Mouse (Mus musculus) gastrocnemius, postnatal 25 days (tissue): Measurements from ENCODE around the gene Btnl4. TPM values are rescaled to one million over a fixed set of nuclear protein-coding genes. Genes with fewer than 3 reads are reported as not detected.
"Not testable (repeated sequence)": the region's sequence is repeated elsewhere in the genome, so short reads cannot be mapped to it uniquely, and the experiment has no call there.

Experiments used
- DNase-seq: peaks from one replicate; pipeline ENCODE4 v3.0.0; 2022
- long read RNA-seq, 2 experiments: library from polyadenylated mRNA; stranded (forward); transcript quantifications; one replicate each; pipeline ENCODE4 v2.0.0; 2021
- total RNA-seq, 2 experiments: library from RNA; stranded (reverse); gene quantifications; 1 replicate in 1 of 2; 2 replicates in 1 of 2; pipeline ENCODE4 v1.2.3; 2021

Gene Btnl4
- not detected for total RNA-seq
- long read RNA-seq, experiment 1: 0 reads
- long read RNA-seq, experiment 2: 0 reads

DNA sequence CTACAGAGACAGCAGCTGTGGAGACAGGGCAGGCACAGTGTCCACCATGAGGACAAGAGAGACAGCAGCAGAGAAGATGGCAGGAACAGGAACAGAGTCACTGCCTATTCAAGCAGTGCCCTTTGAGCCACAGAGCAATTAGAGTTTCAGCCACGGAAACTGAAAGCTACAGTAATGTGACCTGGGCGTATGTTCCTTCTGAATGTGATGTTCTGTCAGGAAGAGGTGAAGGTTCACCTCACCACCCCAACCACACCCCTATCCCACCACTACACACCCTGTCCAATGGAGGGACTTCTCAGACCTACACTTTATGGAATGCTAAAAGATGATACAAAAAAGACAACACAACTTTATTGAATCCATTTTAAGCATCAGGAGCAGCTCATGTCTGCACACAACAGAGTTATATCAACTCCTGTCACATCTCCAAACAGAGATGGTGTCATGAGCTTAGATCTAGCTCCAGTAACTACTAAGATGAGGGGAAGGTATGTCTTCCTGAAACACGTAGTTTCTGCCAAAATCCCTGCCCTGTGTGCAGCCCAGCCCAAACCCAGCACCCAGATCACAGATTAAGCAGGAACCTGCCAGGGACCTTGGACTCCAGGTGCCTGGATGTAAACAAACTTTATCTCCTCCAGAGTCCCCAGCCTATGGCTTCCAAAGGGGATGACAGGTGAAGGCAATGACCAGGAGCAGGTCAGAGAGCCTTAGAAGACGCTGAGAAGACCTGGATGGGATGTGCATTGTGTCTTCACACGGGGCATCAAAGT is at the start of gene Btnl4:
Gene Btnl4 (minus strand): TSS at position 81 of the 776 bp plus-strand sequence.
- not testable (repeated sequence) for DNase-seq

- no peak for DNase-seq
These were observed 41.9 kb upstream of the Btnl4 start for GRCm38 (mm10) chr17:34519001-34519400.

DNA sequence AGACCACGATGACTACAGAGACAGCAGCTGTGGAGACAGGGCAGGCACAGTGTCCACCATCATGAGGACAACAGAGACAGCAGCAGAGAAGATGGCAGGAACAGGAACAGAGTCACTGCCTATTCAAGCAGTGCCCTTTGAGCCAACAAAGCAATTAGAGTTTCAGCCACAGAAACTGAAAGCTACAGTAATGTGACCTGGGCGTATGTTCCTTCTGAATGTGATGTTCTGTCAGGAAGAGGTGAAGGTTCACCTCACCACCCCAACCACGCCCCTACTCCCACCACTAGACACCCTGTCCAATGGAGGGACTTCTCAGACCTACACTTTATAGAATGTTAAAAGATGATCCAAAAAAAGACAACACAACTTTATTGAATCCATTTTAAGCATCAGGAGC is 41.5 kb upstream of the Btnl4 start:
- DNase-seq: not testable (repeated sequence)

DNA sequence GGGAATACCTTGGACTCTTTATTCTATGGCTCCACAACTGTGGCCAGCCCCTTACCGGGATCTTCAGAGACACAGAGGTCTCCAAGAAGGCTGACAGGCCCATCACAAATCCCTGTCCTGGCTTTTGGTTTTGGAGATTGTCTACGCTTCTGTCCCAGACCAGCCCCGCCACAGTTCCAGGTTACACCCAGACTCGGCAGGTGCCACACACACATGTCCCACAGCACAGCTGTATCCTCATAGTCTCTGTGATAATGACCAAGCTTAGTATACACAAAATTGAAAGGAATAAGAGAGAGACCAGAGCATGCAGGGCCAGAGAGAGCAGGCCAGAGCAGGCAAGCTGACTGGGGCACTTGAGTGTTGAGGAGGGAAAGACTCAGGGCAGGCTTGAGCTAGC is 40.7 kb upstream of the Btnl4 start:
- no peak for DNase-seq

DNA sequence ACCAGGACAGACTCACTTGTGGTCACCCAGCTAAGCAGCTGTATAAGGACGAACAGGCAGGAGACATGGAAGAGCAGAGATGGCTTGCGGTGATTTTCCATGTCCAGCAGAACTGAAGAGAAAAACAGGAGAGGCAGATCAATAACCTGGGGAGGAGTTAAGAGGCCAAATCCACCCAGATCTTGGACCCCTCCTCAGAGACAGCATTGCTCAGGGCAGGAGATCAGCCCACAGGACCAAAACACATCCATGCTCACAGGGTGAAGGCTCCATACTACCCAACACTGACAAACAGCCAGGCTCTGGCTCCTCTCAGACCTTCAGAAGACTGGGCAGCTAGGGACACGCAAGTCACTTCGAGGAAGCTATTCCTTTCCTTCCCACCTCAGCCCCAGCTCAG is 40.1 kb upstream of the Btnl4 start, which contains the start of gene Btnl6:
Gene Btnl6 (minus strand): TSS at position 101 of the 400 bp plus-strand sequence.
- no peak for DNase-seq

DNA sequence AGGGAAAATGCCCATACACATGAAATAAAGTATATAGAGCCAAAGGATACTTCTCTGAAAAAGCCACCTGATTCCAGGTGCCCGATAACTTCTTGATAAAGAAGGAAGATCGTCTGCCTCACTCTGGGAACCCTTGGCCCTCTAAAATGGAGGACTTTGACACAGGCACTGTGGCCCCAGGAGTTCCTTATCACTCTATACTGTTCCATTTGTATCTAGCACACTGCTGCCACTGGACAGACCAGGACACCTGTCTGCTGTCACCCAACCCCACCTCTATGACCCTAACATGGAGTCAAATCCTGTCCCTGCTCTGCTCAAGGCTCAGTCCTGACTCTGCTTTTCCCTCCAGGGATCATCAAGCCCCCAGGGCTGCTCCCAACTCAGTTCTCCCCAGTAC is 39.4 kb upstream of the Btnl4 start:
- DNase-seq: no peak

DNA sequence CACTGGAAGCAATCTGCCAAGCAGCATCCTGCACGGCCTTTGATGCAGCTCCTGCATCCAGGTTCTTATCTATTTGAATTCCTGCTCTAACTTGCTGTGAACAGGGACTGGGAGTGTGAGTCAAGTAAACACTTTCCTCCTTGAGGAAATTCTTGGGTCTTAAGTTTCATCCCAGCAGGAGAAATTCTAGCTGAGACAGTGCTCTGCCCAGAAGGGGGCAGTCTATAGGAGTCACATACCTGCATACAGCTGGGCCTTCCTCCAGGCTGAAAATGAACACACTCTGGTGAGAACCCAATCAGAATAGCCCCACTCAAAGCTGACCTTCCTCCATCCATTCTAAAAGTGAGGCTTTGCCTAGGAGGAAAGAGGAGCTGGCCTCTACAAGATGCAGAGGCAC is 34.6 kb upstream of the Btnl4 start:
- not testable (repeated sequence) for DNase-seq

DNA sequence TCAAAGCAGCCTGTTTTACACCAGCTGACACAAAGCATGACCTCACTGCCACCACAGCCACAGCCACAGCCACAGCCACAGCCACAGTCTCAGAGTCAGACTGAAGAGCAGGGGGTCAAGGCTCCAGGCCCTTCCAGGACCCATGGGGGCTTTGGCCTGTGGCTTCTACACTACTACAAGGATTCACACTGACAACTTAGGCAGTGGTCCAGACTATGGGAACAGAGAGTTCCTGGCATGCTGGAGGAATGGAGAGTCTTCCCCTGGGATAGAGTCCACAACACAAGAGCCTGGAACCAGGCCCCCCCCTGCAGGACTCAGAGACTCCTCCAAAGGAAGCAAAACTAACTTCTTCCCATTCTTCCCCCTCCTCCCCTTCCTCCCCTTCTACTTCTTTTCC is 30.5 kb upstream of the Btnl4 start:
- DNase-seq: peak; percentile 6

DNA sequence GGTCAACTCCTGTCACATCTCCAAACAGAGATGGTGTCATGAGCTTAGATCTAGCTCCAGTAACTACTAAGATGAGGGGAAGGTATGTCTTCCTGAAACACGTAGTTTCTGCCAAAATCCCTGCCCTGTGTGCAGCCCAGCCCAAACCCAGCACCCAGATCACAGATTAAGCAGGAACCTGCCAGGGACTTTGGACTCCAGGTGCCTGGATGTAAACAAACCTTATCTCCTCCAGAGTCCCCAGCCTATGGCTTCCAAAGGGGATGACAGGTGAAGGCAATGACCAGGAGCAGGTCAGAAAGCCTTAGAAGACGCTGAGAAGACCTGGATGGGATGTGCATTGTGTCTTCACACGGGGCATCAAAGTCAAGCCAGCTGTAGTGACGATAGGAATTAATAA is 20.6 kb upstream of the Btnl4 start:
- not testable (repeated sequence) for DNase-seq

DNA sequence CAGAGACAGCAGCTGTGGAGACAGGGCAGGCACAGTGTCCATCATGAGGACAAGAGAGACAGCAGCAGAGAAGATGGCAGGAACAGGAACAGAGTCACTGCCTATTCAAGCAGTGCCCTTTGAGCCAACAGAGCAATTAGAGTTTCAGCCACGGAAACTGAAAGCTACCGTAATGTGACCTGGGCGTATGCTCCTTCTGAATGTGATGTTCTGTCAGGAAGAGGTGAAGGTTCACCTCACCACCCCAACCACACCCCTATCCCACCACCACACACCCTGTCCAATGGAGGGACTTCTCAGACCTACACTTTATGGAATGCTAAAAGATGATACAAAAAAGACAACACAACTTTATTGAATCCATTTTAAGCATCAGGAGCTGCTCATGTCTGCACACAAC is 20.2 kb upstream of the Btnl4 start:
- not testable (repeated sequence) for DNase-seq

DNA sequence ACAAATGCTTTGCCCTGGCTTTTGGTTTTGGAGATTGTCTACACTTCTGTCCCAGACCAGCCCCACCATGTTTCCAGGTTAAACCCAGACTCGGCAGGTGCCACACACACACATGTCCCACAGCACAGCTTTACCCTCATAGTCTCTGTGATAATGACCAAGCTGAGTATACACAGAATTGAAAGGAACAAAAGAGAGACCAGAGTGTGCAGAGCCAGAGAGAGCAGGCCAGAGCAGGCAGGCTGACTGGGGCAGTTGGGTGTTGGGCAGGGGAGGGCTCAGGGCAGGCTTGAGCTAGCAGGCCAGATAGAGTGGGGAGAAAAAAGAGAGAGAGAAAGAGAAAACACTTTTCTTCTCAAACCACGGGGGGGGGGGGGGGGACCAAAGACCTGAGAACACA is 19.4 kb upstream of the Btnl4 start:
- no peak for DNase-seq

- DNase-seq: not testable (repeated sequence)
These were observed 18.0 kb upstream of the Btnl4 start for GRCm38 (mm10) chr17:34495156-34495555.

DNA sequence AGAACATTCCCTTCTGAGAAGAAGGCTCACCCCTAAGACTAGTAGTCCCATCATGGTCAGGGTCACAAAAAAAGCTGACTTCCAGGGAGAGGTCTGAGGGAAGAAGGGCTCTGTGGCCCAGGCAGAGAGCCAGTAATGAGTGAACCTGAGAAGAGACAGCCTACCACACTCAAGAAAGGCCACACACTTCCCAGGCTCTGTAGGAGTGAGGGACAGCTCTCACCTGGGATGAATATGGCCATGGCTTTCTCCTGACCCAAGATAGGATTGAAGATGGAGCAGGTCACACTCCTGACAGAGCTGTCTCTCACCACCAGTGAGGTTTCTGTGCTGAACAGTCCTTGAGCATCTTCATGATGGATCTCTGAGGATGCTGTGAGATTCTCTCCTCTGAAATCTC is 15.7 kb upstream of the Btnl4 start:
- DNase-seq: no peak

- DNase-seq: no peak
These were observed 691 bp downstream of the Btnl4 start for GRCm38 (mm10) chr17:34476427-34476826.

- no peak for DNase-seq
These were observed 2.1 kb downstream of the Btnl4 start for GRCm38 (mm10) chr17:34475060-34475459.

- no peak for DNase-seq
These were observed 6.6 kb downstream of the Btnl4 start for GRCm38 (mm10) chr17:34470491-34470890.

DNA sequence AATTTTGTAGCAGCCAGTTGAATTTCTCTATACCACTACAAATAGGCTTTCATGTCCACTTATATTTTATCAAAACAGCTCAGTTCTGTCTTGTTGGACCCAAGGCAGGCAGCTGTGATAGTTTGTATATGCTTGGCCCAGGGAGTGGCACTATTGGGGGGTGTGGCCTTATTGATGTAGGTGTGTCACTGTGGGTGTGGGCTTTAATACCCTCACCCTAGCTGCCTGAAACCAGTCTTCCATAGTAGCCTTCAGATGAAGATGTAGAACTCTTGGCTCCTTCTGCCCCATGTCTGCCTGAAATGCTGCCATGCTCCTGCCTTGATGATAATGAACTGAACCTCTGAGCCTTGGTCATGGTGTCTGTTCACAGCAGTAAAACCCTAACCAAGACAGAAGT is 11.2 kb downstream of the Btnl4 start:
- DNase-seq: not testable (repeated sequence)

GRCm38 (mm10) chr17:34459255-34459654 is 17.9 kb downstream of the Btnl4 start:
- DNase-seq: no peak

DNA sequence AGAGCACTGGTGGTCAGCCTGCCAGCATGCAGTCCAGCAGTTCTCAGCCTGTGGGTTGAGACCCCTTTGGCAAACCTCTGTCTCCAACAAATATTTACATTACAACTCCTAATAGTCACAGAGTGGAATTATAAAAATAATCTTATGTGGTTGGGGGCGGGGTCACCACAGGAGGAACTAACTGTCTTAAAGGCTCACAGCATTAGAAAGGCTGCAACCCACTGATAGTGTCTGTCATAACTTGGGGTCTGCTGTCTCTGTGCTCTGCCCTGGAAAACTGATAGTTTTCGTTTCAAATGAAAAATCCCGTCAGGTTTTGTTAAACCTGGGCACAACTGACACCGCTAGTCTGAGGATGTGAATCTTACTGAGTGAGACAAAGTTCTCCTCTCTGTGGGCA is 19.4 kb downstream of the Btnl4 start:
- no peak for DNase-seq

DNA sequence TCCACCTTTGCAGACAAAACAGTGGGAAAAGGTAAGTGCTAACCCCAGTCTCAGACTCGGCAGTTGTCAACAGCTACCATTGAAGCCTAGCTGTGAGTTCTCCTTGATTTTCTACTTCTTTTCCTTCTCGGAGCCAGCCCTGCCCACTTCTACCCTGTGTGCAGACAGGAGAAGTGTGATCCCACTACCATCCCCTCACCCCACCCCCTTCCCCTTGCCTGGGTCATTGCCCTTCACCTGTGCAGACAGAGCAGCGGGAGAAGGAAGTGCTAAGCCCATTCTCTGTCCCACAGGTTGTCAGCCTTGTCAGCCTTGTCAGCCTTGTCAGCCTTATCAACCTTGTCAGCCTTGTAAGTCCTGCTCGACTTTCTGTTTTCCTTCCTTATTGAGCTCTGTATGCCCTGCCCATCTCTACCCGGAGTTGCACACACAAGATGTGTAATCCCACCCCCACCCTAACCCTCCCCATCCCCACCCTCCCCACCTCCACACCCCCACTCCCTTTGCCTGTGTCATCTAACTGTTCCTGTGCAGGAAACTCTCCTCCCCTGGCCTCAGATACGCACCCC is 28.6 kb downstream of the Btnl4 start:
- DNase-seq: no peak

GRCm38 (mm10) chr17:34441990-34442389 is 35.1 kb downstream of the Btnl4 start:
- no peak for DNase-seq

DNA sequence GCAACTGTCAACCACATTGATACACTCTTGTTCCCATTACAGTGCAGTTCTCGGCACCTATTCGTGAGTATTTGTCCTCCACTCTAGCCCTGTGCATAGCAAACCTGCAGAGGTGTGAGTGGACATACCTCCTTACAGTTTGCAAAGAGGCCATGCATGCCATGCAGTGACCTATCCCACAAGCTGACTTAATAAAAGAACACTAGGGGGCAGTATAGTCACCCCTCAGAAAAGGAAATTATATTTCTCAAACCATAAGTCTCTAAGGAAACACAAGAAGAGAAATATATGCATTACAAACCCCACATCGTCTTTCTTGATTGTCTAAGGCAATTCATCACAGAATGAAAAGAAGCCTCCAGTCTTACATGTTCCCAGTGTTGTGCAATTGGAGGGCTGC is 37.3 kb downstream of the Btnl4 start:
- DNase-seq: no peak

GRCm38 (mm10) chr17:34438588-34438987 is 38.5 kb downstream of the Btnl4 start:
- DNase-seq: no peak

DNA sequence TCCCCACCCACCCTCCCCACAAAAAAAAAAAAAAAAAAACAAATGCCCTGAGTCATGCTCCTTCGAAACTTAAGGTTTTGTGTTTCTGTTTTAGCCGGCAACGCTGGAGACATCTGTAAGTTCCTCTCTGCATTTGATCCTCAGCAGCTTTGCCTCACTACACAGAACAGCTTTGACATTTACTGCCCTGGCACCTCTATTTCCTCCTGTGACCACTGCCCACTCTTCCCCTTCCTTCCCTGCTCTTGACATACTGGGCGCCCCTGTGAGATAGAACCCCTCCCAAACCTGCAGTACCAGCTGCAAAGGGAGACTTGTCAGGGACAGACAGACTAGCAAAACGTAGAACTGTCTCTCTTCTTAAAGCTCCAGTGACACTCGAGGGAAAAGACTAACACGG is 39.5 kb downstream of the Btnl4 start:
- DNase-seq: no peak
